Mouse (Mus musculus): ENCODE data around the gene Fgf22.

Fgf22 gene

DNA sequence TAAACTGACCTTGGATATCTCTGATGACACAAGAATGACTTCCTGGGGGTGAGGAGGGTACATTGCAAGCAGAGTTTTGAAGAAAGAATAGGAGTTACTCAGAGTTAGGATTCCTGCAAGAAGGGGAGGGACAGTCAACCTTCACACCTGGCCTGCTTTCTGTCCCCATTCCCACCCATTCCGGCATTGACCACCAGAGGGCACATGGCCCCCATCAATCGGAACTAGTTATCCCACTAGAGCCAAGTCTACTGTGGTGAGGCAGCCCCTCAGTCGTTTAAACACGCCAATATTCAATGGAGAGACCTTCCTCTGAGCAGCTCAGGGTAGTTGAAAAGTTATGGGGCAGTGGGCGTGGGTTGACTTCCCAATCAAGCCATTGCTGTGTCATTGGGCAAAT, 13.5 kb downstream of the Fgf22 start:
- peak; percentile 87 for DNase-seq

DNA sequence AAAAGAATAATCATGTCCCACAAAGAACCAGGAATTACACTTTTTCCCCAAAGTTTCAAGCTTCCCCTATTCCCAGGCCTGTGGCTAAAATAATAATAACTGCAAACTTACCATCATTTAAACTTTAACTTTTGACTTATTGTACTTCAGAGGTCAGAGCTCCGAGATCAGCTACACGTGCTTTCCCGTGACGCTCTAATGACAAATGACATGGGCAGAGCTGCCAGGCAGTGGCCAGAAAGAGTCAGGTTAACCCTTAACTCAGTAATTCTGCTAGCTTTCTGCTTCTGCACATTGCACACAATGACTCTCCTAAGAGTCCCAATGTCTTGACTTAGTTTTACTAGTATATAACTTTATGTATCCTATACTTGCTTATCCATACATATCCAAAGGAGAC, 14.5 kb downstream of the Fgf22 start:
- DNase-seq: no peak

DNA sequence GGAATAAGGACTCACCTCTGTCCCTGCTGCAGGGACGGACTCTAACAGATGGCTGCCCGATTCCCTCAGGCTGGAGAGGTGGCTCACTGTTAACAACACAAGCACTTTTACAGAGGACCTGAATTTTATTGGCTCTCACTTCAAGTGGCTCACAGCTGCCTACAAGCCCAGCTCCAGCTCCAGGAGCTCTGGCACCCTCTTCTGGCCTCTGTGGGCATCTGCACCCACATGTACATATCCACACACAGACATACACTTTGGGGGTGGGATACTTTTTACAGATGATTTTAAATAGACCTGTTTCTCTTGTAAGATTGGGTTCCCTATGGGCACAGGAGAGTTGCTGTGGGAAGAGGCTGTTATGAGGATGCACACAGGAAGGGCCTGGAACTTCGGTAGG, 17.4 kb downstream of the Fgf22 start:
- DNase-seq: no peak

DNA sequence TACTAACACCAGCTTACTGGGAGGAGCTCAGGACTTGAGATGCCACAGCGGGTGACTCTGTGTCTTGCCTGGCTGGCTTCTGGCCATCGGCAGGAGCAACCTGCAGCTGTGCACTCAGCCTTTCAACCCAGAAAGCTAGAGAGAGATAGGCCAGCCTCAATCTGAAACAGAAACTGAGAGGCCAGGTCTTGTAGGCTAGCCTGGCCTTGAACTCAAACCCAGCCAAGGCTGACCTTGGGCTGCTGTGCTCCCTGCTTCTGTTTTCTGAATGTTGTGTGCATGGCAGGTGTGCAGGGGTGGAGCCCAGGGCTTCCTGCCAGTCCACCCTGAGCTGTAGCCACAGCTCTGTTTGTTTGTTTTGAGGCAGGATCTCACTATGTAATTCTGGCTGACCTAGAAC, 18.3 kb downstream of the Fgf22 start:
- DNase-seq: no peak

DNA sequence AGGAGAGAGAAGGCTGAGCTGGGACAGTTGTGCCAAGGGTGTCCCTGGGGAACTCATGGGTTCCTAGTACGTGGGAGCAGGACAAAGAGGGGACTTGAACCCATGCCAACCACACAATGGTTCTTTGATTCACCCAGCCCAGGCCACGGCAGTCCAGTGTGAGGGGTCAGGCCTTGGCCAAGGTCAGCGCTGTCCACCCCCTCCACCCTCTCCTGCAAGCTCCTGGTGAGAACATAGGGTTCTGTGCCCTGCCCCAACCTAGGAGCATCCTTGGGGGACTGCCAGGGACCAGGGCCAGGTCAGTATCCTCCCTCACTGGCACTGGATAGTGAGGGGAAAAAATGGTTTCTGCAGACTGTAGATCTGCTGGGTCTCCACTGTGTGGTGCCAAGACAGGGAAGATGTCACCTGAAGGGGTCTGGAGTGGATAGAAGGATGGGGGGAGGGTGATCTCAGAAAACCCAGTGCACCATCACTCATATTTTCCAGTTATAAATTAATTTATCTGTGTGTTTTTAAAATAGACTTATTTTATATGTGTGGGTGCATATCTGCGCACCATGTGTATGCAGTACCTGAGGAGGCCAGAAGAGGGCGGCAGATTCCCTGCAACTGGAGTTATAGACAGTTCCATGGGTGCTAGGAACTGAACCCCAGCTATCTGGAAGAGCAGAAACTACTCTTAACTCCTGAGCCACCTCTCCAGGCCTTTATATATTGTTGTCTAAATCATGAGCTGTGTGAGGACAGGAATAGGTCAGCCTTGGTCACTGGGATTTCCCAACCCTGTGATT, 19.8 kb downstream of the Fgf22 start:
- DNase-seq: no peak

DNA sequence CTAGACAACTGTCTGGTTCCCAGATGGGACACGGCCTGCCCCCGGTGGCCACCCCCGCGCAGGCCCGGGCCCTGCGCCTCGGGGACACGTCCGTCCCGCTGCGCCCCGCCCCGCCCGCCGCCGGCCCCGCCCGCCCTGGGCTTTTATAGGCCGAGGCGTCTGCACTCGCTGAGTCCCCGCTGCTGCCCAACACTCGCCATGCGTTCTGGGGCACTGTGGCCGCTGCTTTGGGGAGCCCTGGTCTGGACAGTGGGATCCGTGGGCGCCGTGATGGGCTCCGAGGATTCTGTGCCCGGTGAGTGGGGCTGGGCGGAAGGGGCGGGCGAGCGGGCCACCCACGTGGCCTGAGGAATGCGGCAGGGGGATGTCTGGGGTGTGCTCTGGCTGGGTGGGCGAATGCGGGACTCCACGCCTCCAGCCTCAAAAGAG, 22.2 kb downstream of the Fgf22 start, which contains the start of gene Fstl3:
Gene Fstl3 (plus strand): TSS at position 170 of the 429 bp plus-strand sequence.
- peak; percentile 46 for DNase-seq

DNA sequence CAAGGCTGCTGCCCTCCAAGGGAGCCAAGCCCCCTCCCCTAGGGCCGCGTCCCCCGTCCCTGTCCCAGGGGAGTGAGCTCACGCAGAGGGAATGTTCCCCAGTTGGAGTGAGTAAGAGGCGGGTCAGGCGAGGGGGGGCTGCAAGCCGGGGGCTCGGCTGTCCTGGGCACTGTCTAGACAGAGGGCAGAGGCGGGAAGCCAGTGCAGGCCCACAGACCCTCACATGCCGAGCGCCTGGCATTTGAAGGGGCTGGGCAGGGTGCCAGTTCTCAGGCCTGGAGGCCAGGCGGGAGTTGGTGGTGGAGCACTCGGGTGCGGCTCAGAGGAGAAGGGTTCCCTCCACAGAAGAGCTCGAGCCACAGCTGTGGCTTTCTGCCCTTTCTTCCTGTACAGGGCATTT, 23.1 kb downstream of the Fgf22 start:
- DNase-seq: peak; percentile 92

DNA sequence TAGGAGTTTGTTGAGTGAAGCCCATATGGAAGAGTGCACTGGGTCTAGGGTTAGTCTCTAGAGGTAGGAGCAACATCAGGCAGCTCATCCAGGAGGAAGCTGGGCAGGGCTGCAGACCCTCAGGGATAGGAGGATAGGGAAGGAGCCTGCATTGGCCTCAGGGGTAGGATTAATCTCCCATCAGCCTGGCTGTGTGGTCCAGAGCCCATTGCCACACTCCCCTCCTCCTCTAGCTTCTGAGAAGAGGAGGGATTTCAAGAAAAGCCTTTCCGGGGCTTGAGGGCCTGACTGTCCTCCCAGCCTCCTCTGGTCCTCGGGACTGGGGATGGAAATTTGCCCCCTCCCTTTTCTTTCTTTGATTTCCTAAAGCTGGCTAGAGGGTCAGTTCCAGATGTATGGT, 24.3 kb downstream of the Fgf22 start:
- DNase-seq: no peak

DNA sequence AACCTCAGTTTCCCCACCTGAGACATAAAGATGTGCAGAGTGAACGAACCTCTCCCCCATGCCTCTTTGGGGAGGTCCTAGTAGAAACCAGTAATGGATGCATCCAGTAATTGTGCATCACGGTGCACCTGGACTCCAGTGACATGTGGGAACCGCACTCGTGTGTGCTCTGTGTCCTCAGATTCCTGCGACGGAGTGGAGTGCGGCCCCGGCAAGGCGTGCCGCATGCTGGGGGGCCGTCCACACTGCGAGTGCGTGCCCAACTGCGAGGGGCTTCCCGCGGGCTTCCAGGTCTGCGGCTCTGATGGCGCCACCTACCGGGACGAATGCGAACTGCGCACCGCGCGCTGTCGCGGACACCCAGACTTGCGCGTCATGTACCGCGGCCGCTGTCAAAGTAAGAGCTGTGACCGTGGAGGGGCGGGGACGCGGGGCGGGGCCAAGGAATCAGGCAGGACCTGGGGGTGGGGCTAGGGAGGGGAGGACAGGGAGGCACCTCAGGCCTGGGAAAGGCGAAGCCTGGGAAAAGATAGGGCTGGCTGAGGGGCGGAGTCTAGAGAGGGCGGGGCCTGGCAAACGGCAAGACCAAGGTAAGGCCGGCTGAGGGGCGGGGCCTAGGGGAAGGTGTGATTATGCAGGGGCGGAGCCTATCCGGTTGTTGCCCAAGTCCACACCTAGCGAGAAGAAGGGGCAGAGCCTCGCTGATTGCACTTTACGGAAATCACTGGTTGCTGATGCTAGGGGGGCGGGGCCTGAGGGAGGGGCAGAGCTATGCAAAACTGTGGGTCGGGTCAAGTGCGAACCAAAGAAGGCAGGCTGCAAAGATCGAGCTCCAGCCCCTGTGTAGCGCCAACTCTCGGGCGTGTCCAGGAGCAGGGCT, 25.1 kb downstream of the Fgf22 start:
- DNase-seq: peak; percentile 97

DNA sequence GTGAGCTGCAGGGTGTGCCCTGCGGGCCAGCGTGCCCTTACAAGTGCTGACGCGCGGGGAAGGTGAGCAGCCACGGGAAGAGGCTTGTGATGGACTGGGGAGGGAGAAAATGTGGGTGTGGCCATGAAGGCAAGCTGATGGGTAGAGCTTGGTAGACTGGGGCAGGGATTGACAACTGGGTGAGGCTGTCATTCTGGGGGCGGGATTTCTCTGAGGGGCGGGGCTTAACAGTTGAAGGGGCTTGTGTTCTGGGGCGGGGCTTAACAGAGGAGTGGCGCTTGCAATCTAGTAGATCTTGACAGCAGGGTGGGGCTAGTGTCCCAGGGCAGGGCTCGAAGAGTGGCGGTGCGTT, 25.8 kb downstream of the Fgf22 start:
- DNase-seq: peak; percentile 88

DNA sequence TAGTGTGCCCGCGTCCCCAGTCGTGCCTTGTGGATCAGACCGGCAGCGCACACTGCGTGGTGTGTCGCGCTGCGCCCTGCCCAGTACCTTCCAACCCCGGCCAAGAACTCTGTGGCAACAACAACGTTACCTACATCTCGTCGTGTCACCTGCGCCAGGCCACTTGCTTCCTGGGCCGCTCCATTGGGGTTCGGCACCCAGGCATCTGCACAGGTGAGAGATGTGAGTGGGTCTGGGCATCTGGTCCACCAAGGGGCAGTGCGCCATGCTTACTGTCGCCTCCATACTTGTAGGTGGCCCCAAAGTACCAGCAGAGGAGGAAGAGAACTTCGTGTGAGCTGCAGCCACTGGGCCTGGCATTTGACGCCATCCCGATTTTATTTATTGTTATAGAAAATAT, 26.3 kb downstream of the Fgf22 start:
- no peak for DNase-seq

DNA sequence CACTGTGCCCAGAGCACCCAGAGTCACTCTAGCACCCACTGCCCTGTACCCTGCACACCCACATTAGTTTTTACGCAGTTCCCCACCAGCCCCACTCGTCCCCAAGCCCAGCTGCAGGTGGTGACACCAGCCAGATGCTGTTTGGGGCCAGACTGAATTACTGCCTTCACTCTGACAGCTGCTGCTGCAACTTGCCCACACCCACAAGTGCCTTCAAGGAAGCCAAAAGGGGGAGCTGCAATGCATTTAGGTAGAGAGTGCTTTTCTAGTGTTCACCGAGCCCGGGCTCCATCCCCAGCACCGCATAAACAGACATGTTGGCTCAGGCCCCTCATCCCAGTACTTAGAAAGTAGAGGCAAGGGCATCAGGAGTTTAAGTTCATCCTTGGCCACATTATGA, 27.1 kb downstream of the Fgf22 start:
- DNase-seq: no peak

DNA sequence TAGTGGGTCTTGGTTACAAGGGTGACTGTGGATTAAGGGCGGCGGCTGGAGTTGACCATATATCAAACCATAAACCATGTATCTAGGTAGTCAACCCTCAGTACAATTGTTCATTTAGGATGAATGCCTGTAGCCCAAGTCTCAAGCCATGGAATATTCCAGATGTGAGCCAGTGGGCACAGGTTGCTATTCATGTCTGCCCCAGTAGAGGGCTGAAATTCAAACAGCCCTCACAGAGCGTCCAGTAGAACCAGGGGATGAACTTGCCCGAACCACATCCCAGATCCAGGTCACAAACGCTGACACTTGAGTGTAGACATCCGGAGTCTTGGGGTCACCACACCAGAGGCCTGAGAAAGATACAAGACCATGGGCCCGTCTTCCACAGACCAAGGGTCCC, 28.2 kb downstream of the Fgf22 start:
- no peak for DNase-seq

DNA sequence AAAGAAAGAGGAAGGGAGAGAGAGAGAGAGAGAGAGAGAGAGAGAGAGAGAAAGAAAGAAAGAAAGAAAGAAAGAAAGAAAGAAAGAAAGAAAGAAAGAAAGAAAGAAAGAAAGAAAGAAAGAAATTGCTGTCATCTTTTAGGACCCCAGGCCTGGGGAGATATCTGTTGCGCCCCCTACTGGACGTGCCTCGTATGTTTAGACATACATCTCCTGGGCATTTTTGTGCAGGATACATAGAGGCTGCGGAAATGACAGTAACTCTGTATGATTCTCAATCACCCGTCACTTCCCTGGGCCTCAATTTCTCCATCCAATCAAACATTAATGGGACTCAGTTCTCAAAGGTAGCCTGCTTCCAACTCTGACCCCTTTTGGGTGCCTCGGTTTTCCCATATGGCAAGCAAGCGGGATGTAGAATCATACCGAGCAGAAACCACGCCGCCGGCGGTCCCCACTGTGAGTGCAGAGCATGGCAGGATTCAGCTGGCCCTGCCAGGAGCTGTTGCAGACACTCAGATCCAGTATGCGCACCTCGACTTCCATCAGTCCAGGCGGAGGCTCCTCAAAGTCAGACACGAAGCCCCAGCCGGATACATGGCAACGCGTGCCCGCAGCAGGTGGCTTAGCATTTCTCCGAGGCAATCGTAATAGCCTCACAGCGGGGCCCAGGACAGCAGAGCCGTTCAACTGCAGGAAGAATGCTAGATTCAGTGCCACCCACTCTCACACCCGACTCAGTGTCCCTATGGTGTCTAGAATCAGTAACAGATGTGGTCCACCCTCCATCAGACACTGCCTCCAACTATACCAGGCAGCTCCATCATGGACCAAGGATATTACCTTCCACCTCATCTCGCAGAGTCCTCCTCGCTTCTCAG, 29.3 kb downstream of the Fgf22 start:
- peak; percentile 71 for DNase-seq

DNA sequence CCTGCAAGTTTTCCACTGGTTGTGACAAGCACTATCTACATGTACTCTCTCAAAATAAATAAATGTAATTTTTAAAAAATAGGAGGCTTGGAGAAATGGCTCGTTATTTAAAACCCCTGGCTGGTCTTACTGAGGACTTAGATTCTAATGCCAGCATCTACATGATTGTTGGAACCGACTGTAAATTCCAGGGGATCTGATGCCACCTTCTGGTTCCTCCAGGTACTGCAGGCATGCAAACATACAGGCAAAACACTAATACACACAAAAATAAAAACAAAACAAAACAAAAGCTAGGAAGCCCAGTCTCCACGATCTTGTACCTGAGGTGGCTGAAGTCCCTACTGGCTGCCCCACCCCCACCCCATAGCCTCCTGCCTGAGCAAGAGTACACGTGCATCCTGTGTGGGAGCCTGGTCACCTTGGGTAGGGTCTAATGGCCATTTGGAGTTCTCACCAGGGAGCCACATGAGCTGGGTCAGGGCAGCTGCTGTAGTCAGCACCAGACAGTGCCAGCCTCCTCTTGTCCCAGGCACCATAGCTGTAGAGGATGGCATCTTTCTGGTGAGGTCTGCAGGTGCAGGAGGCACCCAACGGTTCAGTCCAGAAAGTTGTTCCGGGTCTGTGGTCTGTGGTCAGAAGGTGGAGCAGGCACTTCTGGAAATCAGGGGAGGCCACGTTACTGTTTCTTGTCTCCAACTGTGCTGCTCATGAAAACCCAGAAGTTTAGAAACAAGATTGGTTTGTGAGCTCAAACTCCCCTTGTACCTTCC, 33.7 kb downstream of the Fgf22 start:
- DNase-seq: peak; percentile 86

DNA sequence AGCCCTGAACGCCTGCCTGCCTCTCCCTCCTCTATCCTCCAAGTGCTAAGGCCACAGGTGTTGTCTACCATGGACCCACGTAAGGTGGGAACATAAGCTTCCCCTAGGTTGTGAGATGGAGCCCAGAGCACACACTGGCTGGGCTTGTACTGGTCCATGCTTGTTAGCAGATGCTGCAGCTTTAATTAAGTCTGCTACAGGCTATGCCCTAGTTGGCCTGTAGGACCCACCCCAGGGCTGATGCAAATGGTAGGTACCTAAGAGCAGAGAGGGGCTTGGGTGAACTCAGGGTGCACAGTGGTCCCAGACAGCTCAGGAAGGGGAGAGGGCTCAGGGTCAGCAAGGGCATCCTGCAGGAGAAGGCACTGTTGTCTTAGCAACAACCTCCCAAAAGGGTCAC, 34.7 kb downstream of the Fgf22 start:
- no peak for DNase-seq

DNA sequence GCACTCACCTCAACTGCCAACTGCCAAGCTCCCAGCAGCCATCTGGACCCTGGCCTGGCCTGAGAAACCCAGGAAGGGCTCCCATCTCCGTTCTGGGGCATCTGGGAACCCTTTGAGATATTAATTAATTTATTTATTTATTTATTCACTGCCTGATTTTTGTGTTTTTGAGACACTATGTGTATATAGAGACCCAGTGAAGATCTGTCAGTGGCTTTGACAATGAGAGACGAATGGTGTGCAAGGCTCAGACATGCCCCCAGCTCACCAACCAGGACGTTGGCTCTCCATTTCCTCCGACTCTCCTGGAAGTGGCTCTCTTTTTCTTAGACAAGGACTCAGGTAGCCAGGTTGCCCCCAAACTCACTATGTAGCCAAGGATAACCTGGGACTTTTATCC, 36.0 kb downstream of the Fgf22 start, which contains the start of gene Prss57:
Gene Prss57 (minus strand): TSS at position 101 of the 400 bp plus-strand sequence.
- DNase-seq: no peak

DNA sequence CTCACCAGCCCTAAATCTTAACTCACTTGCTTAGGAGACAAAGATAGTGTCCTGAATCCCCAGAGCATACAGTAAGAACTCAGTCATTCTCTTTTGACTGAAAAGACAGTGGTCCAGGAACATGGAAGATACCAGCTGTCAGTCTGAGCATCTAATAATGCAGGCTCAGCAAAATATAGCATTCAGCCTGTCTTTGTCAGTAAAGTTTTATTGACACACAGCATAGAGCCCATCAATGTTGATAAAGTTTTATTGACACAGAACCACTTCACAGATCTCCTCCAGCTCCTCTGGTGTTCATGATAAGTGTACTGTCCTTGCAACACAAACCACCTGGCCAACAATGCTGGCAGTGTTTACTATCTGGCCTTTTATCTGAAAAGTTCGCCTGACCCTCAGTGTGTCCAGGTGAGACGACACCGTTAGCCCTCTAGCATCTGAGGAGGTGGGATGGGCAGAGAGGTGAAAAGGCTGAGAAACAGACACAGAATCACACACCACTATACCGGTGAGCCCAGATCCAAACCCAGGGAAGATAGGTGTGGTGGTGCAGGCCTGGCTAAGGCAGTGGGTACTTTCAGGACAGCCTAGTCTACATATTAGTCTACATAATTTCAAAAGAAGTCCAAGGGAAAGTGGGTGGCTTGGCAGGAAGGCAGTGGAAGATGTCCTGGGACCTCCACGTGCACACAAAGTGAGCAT, 37.6 kb downstream of the Fgf22 start:
- no peak for DNase-seq

DNA sequence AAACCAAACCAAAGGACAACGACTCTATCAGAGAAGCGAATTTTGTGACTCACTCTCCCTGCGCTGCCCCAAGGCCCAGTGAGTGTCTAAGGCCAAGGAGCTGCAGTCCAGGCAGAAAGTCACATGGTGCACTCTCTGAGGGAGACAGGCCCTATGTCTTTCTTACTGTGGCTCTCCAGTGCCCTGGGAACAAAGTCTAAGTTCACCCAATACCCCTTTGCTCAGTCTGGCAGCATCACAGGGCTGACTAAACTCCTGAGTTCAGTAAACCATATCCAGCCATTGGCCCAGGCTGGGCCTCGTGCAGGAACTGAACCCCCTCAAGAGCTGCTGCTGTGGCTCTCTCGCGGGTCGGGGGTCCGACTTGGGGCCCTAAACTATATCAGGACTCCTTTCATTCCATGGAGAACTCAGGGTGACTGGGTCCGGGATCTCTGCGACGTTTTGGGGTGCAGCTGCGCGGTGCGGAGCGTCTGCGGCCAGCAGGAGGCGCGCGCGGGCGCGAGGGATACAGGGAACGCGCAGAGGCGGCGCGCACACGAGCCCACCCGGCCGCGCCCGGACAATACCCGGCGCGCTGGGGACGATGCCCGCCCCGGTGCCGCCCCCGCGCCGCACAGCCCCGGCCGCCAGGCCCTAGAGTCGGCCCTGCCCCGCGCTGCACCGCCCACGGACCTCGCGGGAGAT, 38.3 kb downstream of the Fgf22 start, which contains the start of gene Palm:
Gene Palm (plus strand): TSS at position 522 of the 687 bp plus-strand sequence.
- DNase-seq: peak; percentile 84

DNA sequence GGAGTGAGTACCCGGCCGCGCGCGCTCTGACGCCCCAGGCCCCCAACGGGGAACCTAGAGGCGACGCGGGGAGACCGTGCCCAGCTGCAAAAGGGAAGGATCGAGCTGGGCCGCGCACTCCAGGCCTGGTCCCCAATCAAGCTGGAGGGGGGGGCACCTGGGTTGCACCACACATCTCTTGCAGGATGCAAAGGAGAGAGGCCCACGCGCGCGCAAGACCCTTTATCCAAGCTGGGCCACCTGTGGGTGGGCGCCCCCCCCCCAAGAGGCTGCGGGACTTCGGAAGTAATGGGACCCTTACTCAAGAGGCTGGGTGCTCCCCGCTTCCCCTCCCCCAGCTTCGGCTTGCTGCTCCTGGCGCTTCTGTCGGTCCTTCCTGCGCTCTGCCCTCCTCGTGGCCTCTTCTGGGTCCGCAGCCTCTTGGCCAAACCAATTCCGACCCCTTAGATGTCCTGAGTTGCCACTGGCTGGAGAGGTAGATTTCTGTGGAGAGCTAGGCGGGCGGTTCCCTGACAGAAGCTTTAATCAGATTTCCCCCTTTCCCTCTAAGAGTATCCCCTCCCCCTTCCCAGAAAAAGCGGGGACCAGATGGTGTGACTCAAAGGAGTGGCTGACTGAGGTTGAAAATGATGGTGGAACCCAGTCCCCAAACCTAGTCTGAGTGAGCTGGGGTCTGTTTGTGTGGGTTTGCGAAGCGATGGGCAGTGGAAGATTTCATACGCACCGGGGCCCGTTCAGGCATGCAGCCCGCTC, 39.0 kb downstream of the Fgf22 start:
- peak; percentile 61 for DNase-seq

All from retina, postnatal 1 day (tissue).